Mouse (Mus musculus): ENCODE results near the gene Gpc6.

The Gpc6 gene

DNA sequence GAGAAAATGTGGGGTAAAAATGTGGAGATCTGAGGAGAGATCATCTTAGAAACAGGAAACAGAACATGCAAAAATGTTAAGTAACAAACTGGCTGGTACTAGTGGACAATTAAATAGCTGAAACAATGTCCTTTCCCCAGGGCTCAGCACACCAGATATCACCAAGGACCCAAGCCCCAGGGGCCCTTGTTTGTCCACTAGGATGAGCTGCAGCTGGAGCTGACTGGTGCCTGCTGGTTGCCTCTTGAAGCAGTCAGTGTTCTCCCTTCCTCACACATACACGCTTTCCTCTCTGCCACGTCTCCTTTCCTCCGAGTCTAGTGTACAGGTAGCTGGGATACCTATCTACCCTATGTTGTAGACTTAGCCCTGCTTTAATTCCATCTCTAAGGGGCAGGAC, 320.5 kb downstream of the Gpc6 start:
- no peak for DNase-seq

DNA sequence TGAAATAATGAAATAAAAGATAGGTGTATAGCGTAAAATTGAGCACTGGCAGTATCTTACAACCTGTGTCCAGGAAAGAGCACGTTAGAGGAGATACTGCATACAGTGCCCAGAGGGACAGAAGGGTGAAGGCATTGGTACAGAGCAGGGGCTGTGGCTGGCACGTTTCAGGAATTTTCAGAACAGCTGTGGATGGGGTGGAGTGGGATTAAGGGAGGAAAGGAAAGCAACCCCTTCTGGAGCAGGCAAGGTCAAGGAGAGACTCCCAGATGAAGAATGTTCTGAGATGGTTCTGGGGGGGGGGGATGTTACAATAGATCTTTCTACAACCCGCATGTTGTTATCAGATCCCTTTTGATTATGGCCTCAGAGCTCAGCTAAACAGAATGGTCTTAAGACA, 331.1 kb downstream of the Gpc6 start:
- no peak for DNase-seq

DNA sequence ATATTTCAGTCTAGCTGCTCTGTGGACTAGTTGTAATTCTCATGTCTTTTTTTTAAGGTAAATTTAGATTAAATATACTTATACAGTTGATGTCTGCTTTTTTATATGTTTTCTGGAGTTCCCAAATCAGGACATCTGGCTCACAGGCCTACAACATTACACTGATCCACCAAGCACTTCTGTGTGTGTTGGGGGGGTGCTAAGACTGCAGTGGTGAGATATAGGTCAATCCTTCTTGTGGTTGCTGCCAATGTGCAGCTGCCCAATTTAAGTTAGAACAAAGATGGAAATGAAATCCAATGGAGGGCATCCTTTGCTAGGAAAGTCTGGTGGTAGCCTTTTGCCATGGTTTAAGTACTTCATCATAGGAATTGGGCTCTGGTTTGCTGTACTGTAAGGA, 340.5 kb downstream of the Gpc6 start:
- no peak for DNase-seq

DNA sequence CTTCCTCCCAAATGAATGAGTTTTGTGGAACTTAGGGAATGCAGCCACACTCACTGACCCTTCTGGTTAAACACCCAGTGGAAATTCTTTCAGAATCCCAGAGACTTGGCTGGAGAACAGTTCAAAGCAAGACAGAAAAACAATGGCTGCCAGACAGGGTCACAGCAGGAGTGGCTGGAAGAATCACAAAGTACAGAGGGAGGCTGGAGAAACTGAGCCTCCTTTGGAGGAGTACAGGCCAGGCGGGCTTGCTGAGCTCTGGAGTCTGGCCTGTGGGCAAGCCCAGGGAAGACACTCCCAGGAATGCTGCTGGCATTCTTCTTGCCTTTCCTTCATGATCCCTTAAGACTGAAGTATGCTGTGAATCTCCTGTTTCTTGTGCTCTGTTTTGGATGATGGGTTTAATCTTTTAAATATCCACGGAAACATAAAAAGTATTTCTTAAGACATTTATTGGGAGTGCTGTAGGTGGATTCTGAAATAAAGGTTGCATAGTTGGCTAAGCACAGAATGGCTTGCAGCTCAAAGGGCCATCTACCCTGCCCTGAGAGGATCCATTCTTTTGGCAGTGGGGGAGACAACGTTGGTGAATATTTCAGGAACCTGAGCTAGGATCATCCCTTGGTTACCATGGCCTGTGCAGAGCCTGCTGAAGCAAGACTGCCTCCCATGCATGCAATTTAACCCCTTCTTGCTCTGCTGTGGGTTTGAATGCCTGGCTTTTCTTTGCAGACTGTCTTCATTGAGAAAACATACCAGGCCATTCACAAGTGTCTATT, 342.9 kb downstream of the Gpc6 start:
- DNase-seq: no peak

DNA sequence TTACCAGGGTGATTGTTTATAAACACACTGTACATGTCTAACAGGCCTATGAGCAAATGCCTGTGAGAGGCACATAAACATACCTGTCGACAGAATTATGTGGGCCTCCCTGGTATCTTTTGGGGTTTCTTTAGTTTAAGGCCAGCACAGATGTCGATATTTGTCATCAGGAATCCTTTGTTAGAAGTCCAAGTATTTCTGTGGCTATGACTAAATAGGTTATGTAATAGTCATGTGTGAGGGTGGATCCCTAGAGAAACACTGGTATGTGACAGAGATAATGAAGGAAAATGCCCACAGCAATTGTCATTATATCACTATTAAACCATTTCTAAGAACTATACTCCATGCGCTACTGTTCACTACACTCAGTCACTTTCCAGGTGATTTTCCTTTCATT, 358.5 kb downstream of the Gpc6 start:
- no peak for DNase-seq

DNA sequence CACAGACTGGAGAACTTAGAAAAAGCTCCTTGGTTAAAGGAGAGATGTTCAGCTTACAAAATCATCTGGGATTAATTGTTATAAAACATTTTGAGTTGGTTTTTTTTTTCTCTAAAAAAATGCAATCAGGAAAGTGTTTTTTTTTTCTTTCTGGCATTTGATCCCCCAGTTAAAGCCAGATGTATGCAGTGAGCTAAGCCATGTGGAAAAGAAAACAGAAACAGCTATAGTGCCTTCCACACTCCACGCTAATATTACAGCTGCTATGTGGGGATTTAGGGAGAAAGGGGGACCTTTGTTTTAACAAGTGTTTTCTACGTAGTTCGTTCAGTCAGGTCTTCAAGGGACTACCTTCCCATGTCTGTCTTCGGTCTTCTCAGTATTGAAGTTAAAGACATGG, 368.6 kb downstream of the Gpc6 start:
- DNase-seq: no peak

DNA sequence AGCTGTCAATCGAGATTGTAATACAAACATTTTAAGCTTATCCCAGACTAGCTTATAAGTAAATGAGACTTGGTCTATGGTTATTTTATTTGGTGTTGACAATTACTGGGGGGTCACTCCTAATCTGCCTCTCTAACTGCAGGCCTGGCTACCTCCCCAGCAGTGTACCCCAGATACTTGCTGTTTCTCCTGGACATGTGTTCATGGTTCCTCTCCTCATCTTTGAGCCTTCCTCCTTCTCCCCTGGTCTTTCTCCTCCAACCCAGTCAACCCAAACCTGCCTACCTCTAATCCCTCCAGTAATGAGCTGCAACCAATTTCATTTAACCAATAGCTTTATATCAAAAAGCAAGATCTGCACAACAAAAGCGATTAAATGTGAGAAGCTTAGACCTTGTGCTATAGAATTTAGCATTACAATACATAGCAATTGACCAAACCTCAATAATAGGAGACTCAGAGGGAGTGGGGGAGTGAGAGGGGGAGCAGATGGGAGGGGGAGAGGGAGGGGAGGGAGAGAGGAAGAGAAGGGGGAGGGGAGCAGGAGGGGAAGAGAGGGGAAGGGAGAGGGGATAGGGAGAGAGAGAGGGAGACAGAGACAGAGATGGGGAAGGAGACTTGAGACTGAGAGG, 371.2 kb downstream of the Gpc6 start:
- no peak for DNase-seq

DNA sequence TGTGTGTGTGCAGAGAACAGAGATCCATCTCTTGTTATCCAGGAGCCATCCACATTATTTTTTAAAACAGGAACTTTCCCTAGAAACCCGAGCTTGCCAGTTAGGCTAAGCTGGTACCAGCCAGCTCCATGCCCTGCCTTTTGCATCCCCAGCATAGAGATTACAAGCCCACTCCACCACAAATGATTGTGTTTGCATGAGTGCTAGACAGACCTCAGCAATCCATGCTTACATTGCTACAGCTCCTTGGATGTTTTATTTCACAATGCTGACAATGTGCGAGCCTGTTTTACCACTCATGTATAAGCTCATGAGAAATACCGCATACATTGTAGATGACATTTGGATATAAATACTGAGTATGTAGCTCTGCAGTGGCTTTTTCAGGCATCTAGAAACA, 375.9 kb downstream of the Gpc6 start:
- DNase-seq: no peak

DNA sequence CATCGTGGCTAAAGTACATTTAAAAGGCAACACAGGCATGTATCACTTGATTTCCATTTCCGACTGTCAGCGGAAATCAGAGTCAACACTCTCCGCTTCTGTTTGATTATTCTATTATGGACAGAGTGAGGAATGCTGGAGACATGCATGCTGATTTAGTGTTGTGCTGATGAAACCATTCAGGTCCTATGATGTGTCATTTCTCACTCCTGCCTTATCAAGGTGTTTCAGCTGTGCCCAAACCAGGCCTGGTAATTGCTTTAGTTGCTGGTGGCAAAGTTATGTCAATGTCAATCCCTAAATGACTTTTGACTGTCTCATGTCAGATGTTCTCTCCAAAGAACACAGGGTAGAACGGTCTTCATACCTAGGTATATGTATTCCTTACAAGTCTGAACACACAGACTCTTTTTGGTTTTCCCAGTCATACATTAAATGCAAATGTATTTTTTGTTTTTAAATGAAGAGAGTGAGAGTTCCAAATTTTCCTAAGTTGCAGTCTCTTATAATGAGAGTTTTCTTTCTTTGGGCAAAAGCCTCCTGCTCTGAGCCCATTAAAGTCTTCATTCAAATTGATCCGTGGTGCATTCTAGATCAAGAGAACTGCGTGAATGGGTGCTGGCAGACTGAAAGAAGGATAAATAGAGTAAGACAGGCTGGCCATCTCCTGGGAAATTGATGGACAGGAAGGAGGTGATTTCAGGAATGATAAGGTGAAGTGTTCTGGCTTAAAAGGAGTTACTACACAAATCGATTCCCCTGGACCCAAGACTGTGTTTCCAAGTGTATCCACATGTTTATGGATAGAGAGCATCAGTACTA, 379.0 kb downstream of the Gpc6 start:
- no peak for DNase-seq

DNA sequence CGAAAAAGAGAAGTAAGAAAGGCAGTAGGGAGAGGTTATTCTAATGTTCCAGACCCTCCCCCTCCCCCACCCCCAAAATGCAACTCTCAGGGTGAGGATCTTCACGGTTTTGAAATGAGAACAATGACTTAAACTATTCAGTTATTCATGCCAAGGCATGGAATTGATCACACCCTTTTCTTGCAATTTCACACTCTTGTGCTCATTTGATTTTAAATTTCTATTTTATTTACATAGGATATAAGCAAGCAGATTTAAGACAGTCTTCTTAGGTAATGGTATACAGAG, 379.6 kb downstream of the Gpc6 start:
- no peak for DNase-seq

DNA sequence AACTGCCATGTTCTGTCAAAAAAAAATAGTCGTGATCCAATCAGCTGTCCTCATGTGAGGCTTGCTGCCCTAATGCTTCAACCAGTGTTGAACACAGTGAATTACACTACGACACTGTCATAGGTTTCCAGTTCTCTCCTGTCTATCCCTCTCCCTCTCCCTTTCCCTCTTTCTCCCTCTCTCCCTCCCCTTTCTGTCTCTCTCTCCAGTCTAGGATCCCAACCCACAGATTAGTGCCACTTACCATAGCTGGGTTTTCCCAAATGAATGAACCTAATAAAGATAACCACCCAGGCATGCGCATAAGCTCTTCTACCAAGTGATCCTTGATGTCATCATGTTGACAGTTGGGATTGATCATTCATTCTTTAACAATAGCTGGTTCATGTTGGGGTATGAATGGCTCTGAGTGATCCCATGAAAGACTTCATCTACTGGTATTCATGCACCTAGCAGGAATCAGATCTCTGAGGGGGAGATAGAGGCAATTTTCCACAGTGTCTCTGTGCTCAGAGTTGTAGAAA, 384.9 kb downstream of the Gpc6 start:
- no peak for DNase-seq

DNA sequence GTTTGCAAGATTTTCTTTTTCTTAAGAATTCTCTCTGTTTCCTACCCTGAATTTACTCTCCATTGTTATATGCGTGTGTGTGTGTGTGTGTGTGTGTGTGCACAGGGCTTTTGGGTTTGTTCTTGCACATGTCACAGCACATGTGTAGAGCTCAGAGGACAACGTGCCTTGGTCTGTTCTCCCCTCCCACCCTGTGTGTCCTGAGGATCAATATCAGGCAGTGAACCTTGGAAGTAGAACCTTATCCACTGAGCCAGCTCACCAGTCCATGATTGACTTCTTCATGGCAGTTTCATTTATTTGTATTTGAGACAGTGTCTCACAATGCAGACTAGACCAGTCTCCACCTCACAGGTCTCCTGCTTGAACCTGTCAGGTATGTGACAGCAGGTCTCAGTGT, 399.1 kb downstream of the Gpc6 start:
- no peak for DNase-seq

DNA sequence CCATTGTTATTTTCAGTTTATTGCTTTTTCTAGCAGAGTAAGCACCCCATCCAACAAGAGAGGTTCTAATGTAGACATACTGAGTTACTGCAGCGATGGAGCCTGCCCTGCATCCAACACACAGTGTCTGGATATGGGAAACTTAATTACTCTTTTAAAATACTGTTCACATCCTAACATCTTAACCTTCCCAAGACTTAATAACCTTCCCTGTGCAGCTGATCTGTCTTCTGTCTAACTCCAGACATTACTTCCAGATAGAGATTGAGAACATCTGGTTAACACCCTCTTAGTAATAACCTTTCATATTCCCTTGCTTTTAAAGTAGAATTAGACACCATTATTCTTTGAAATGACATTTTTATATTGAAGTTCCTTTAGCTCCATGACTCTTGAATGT, 407.1 kb downstream of the Gpc6 start:
- no peak for DNase-seq

DNA sequence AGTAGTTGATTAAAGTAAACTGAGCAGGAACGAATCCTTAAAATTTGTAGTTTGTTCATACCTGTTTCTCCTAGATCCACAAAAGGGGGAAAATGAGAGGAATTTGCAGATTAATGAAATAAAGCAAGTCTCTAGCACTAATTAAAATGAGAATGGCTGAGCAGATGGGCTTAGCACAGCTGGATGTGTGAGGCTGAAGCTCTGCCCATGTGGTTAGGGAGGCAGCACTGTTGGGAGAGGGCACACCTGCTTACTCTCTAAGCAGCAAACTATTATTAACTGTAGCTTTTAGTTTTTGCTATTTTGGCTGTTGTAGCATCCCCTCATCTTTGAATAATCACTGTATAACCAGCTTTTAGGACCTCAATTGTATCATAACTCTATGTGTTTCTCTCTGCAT, 412.2 kb downstream of the Gpc6 start:
- DNase-seq: no peak

DNA sequence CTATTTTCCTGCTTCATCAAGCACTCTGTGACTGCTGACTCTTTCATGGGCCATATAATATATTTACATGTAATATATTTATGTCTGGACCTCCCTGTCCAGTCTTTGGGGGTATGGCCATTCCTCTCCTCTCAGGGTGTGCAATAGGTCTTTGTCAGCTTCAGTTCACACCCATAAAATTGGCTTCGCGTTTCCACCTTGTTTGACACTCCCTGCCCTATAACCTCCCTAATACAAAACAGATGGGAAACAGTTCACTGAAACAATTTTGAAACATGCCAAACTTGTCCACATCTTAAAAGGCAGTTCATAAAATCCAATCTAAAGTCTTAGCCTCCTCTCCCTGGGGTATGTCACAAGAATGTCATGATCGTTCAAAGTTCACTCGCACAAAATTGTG, 415.4 kb downstream of the Gpc6 start:
- no peak for DNase-seq

DNA sequence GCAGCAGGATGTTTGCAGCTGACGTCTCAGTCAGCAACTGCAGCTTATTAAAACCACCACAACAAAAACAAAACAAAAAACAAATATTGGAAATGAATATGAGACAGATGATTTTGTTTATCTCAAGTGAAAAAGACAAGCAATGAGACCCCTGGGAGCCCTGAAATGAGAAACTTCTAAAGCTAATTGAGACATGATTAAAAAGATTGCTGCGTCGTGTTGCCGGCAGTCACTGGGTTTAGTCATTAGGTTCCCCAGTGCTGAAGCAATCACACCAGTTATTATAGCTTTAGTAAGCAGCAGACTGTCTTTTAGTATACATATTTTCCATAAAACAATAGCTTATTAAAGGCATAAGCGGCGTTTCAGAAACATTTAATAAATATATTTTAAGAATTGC, 419.4 kb downstream of the Gpc6 start:
- DNase-seq: no peak

DNA sequence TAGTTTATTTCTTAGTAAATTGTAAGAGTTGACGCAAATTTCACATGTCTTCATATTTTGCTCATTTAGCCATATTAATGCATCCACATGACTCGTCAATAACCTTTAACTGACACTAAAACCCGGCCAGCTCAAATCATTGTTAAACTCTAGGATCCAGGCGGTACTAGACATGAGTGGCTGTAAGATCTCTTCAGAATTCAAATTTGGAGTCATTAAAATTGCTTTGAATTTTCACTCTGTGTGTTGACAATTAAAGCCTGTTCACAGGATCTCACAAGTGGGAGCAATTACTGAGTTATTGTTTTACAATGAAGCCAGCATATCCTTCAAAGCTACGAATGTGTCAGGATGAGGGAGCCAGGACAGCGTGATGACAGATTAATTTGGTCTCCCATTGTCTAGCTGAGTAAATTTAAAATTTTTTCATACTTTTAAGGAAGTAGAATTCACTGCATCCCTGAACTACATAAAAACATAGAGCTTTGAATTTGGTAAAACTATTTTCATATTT, 421.3 kb downstream of the Gpc6 start:
- no peak for DNase-seq

DNA sequence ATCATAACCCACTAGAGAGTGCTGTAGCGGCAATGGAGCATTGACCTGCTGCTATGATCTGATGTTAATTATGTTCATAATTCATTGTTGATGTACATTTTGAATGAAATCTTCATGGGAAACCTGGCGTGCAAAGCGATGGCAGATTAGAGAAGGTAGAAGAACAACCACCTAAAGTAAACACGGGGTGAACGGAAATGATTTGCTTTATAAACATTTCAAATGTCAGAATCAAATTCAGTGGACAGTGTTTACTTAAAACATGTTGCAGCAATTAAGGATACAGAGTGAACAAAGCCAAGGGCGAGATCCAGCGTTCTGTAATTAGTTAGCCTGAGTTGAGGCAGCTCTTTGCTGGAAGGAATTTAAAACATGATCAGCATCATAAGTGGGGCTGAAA, 426.2 kb downstream of the Gpc6 start:
- no peak for DNase-seq

DNA sequence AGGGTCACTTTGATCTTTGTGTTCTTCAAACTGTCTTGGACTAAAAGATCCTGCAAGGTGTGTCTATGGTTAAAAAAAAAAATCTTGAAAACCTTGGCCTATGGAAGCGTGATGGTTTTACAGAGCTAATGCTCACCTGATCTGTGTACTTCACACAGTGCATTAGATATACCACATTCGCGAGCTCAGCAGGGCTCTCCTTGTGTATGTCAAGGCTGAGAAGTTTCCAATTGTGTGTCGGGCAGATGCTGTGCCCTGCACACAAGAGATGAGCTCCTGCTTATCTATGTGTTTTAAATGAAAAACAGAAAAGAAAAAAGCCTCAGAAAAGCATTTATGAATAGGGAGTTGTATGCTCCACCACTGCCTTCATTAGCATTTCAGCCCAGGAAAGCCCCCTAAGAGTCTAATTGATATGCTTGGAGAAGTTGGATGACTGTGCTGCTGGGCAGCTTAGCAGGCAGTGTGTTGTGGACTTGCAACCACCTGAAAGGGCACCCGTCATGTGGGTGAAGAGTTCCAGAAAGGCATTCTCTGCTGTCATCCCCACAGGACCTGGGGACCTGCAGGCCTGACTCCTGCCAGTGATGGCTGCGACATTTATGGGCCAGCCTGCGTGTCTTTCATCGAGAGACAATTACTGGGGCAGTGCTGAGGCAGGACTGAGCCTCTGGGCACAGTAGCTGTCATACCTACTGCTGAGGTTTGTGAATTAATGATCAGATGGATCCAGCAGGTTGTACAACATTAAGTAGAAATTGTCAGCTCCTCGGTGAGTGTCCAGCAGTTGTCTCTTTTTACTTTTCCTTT, 436.2 kb downstream of the Gpc6 start:
- DNase-seq: no peak

DNA sequence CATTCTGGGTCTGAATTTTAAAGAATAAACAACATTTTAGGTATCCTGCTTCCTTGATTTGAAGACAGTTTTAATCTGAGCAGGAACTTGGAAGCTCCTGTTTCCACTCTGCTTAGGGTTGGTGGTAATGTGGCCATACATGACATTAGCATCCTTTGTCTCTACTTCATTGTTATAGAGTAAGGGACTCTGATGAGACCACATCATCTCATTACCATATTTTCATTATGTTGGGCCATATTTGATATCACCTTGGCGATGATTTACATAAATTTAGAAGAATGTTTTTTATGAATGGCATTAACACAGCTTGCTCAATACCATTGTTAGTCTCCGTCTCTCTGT, 436.8 kb downstream of the Gpc6 start:
- DNase-seq: no peak

DNA sequence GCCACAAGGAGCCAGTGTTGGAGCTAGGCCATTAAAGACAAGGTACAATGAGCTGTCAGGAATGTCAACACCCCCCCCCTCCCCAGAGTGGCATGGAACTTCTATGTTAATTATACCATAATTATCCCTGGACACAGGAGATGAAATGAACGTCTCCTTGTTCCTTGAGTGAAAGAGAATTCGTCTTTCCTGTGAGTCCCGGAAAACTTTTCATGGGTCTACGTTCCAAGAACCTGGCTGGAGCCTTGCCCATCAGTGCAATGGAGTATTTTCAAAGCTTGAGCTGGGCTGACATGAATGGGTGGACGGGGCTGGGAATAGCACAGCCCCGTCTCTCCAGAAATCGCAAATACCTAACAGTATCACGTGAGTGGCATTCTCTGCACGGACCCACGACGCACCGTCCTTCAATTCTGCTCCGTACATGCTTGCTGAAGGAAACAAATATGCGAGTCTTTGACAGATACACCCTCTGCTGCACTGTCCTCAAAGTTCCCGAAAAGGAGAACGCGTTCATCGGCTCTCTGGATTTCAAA, 444.3 kb downstream of the Gpc6 start:
- DNase-seq: no peak

DNA sequence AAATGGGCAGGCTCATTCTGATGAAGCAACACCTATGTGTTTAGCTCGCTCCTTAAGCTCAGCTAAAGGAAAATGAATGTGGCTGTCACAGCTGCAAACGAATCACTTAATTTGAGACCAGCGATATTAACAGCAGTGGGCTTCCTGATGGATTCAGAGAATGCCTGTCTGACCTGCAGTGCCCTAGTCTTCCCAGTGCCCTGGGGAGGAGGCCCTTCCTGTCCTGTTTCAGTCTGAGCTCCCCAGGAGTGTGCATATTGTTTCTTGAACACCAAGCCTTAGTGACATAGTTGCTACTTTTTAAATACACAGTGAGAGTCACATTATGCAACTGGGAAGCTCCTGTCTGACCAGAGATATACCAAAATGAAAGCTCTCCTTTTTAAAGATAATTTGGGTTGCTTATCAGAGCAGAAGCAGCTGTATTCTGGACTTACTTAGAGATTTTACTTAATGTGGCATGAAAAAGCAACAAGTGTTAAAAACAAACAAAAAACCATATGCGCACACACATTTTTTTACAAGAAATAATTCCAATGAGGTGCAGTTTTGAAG, 451.8 kb downstream of the Gpc6 start:
- no peak for DNase-seq

DNA sequence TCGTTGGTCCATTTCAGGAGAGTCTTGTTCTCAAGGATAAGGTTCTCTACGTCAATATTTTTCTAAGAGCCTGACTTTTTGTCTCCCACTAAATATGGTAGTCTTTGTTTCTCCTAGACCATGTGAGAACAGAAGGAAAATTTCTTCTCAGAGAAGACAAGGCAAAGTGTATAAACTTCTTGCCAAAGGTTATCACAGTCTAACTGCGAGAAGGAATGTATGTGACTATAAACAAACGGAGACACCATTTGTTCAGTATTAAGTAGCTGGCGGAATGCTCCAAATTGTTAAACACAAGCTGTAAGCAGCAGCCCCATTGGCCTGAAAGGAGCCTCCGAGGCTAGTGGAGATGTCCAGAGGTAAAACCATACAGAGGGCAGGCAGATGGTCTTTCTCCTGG, 454.9 kb downstream of the Gpc6 start:
- no peak for DNase-seq
